Mouse (Mus musculus): Measurements from ENCODE around the gene Fnbp1l. TPM values are rescaled to one million over a fixed set of nuclear protein-coding genes. Genes with fewer than 3 reads are reported as not detected.

The Fnbp1l gene
- total and polyA plus RNA-seq, 3 experiments, result 7.6 to 17.4 (median 17.2) TPM

DNA sequence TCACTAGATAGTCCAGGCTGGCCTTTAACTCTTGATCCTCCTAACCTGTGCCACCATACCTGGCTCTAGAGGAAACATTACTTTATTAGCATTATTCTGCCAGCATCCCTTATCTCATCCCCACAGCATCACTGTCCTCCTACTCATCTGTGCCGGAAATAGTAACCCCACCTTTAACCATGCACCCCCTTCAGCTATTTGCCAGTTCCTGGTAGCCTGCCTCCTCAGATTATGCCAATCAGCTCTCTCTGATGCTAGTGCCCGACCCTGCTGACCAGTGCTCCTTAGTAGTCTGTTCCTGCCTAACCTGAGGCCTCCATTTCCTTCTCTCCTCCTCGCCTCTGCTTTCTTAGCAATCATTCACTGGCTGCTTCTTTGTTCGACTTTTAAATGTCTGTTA lies 72.0 kb downstream of the Fnbp1l start:
- Histone ChIP-seq H3K4me1 (ENCODE audit: control insufficient read depth, insufficient read depth, low read length) (no peaks in the 10 kb centered on the region), H3K79me2 (replicated peaks; ENCODE audit: control insufficient read depth, insufficient read depth, low read length) (no peaks in the 10 kb centered on the region), H3K9ac (ENCODE audit: low read depth, low read length) (no peak overlapping the region), H3K27me3 (ENCODE audit: control insufficient read depth, insufficient read depth, low read length) (no peaks in the 10 kb centered on the region), H3K4me3 (no peak overlapping the region), H3K36me3 (ENCODE audit: control insufficient read depth, insufficient read depth, low read length) (no peaks in the 10 kb centered on the region; the same call in 1 of the 2 replicates), H3K27ac (no peak overlapping the region)
- WGBS, result 68% methylated on average over 4 of the region's 4 CpGs
- no peak for DNase-seq
- TF ChIP-seq CTCF (IDR thresholded peaks at IDR 0.05) (no peak), POLR2A (IDR thresholded peaks at IDR 0.05; ENCODE audit: insufficient read depth, low read depth, low read length) (no peak), EP300 (IDR thresholded peaks at IDR 0.05; ENCODE audit: insufficient read depth, low read depth, low read length) (no peak)
- intact Hi-C loops (cut with DNase I), result loop anchor here (5.0 kb wide), 1 partner anchor 70 kb away; the partner anchor contains the start of gene Fnbp1l

DNA sequence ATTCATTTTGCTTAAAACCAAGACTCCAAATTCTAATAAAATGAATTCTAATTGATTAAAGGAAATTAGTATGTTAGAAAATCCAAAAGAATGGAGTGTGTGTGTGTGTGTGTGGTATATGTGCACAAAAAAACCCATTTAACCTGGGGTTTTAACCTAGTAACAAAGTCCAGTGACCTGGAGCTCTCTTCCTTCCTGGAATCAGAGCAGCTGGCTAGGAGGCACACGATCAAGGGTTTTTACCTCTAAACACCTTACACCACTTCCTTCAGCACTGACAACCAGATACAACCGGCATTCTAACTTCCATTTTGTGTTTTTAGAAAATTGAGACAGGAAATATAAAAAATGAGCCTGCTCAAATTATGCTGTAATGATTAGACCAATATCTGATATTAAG lies 74.2 kb downstream of the Fnbp1l start:
- no peak overlapping the region for H3K9ac ChIP-seq (ENCODE audit: low read depth, low read length)
- WGBS, result 59% methylated on average over 2 of the region's 2 CpGs
- intact Hi-C loops (cut with DNase I), result loop anchor here (5.0 kb wide), 1 partner anchor 72 kb away; the partner anchor contains the start of gene Fnbp1l
- no peaks in the 10 kb centered on the region for H3K79me2 ChIP-seq (replicated peaks; ENCODE audit: control insufficient read depth, insufficient read depth, low read length)
- H3K27me3 ChIP-seq (ENCODE audit: control insufficient read depth, insufficient read depth, low read length), result no peaks in the 10 kb centered on the region
- no peak overlapping the region for H3K4me3 ChIP-seq
- H3K27ac ChIP-seq, result no peak overlapping the region
- no peak for DNase-seq
- no peaks in the 10 kb centered on the region; the same call in 1 of the 2 replicates for H3K36me3 ChIP-seq (ENCODE audit: control insufficient read depth, insufficient read depth, low read length)
- no peaks in the 10 kb centered on the region for H3K4me1 ChIP-seq (ENCODE audit: control insufficient read depth, insufficient read depth, low read length)
- TF ChIP-seq POLR2A (IDR thresholded peaks at IDR 0.05; ENCODE audit: insufficient read depth, low read depth, low read length) (no peak), CTCF (IDR thresholded peaks at IDR 0.05) (no peak), EP300 (IDR thresholded peaks at IDR 0.05; ENCODE audit: insufficient read depth, low read depth, low read length) (no peak)

DNA sequence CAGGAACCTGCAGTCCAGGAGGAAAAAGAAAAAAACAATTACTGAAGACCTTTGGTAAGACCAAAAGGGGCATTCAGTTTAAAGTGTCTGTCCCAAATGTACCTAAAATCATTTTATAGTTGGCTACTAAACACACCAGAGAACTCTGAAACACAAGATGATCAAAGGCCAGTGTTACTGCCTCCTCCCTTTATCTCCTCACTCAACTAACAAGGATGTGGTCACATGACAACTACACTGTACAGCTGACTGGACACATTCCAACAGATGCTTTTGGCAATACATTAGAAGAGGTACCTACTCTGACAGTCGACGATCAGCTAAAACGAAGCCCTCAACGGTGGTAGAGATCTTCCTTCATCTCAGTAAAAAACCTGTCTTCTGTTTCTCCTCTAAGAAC lies 78.6 kb downstream of the Fnbp1l start:
- Histone ChIP-seq H3K4me1 (ENCODE audit: control insufficient read depth, insufficient read depth, low read length) (no peaks in the 10 kb centered on the region), H3K36me3 (ENCODE audit: control insufficient read depth, insufficient read depth, low read length) (no peaks in the 10 kb centered on the region), H3K27me3 (ENCODE audit: control insufficient read depth, insufficient read depth, low read length) (no peaks in the 10 kb centered on the region), H3K4me3 (no peak overlapping the region), H3K27ac (no peak overlapping the region), H3K9ac (ENCODE audit: low read depth, low read length) (no peak overlapping the region), H3K79me2 (replicated peaks; ENCODE audit: control insufficient read depth, insufficient read depth, low read length) (no peaks in the 10 kb centered on the region)
- intact Hi-C loops (cut with DNase I), result no loop called here
- TF ChIP-seq EP300 (IDR thresholded peaks at IDR 0.05; ENCODE audit: insufficient read depth, low read depth, low read length), result no peak
- no peak for TF ChIP-seq CTCF (IDR thresholded peaks at IDR 0.05)
- no peak for TF ChIP-seq POLR2A (IDR thresholded peaks at IDR 0.05; ENCODE audit: insufficient read depth, low read depth, low read length)
- 60% methylated on average over 4 of the region's 4 CpGs for WGBS
- no peak for DNase-seq

DNA sequence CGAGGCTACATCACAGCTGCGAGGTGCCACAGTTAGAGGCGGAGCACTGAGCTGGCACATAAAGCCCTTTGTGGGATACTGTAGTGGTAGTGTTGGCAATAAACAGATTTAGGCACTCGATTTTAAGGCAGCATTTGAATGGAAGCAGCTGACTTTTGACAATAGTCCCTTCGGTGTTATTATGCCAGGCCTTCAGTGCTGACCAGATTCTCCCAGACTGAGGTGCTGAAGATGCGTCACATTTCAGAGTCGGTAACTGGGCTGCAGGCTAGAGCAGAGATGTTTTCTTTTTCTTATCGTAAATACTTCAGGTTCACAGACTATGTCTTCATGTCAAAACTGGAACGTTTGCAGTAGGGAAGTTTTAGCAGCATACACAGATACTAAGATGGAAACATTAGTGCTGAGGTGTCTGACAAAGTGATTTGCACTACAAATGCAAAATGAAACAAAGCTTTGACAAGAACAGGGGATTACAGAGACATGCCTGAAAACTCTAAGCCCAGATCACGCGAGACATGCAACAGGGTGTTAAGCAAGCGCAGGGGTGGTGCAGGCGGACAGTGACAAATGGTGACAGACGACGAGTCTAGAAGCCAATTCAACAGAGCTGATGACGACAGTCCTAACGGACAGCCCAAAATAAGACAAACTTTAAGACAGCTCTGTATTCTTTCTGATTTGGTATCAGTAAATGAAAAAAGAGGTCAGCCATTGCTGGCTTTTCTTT lies 79.4 kb downstream of the Fnbp1l start:
- H3K27ac ChIP-seq, result no peak overlapping the region
- H3K9ac ChIP-seq (ENCODE audit: low read depth, low read length), result no peak overlapping the region
- H3K79me2 ChIP-seq (replicated peaks; ENCODE audit: control insufficient read depth, insufficient read depth, low read length), result no peaks in the 10 kb centered on the region
- intact Hi-C loops (cut with DNase I), result no loop called here
- WGBS, result 87% methylated on average over 17 of the region's 17 CpGs
- H3K4me1 ChIP-seq (ENCODE audit: control insufficient read depth, insufficient read depth, low read length), result no peaks in the 10 kb centered on the region
- no peaks in the 10 kb centered on the region for H3K36me3 ChIP-seq (ENCODE audit: control insufficient read depth, insufficient read depth, low read length)
- H3K27me3 ChIP-seq (ENCODE audit: control insufficient read depth, insufficient read depth, low read length), result no peaks in the 10 kb centered on the region
- TF ChIP-seq CTCF (IDR thresholded peaks at IDR 0.05) (no peak), POLR2A (IDR thresholded peaks at IDR 0.05; ENCODE audit: insufficient read depth, low read depth, low read length) (no peak), EP300 (IDR thresholded peaks at IDR 0.05; ENCODE audit: insufficient read depth, low read depth, low read length) (no peak)
- no peak overlapping the region for H3K4me3 ChIP-seq
- no peak for DNase-seq

DNA sequence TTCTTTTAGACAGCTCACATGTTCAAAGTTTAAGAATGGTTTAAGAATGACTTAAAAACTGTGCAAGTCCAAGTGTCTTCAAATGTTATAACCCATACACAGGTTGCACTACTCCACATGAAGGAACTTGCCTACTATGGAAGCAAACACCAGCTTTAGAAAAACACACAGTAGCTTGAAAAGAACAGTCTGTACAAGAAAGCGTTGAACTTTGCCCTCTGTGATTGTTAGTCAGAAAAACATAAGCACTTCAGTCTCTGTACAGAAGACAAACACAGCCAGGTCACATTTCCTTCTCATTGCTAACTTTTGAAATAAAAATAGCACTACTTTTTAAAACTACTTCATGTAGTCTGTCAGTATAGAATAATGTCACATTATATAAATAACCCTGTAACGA lies 80.7 kb downstream of the Fnbp1l start:
- TF ChIP-seq CTCF (IDR thresholded peaks at IDR 0.05) (no peak), EP300 (IDR thresholded peaks at IDR 0.05; ENCODE audit: insufficient read depth, low read depth, low read length) (no peak), POLR2A (IDR thresholded peaks at IDR 0.05; ENCODE audit: insufficient read depth, low read depth, low read length) (no peak)
- Histone ChIP-seq H3K9ac (ENCODE audit: low read depth, low read length) (no peak overlapping the region), H3K27me3 (ENCODE audit: control insufficient read depth, insufficient read depth, low read length) (no peaks in the 10 kb centered on the region), H3K27ac (no peak overlapping the region), H3K4me1 (ENCODE audit: control insufficient read depth, insufficient read depth, low read length) (no peaks in the 10 kb centered on the region), H3K36me3 (ENCODE audit: control insufficient read depth, insufficient read depth, low read length) (no peaks in the 10 kb centered on the region), H3K4me3 (no peak overlapping the region), H3K79me2 (replicated peaks; ENCODE audit: control insufficient read depth, insufficient read depth, low read length) (no peaks in the 10 kb centered on the region)
- DNase-seq, result no peak
- intact Hi-C loops (cut with DNase I), result no loop called here
- 84% methylated on average over 2 of the region's 2 CpGs for WGBS

DNA sequence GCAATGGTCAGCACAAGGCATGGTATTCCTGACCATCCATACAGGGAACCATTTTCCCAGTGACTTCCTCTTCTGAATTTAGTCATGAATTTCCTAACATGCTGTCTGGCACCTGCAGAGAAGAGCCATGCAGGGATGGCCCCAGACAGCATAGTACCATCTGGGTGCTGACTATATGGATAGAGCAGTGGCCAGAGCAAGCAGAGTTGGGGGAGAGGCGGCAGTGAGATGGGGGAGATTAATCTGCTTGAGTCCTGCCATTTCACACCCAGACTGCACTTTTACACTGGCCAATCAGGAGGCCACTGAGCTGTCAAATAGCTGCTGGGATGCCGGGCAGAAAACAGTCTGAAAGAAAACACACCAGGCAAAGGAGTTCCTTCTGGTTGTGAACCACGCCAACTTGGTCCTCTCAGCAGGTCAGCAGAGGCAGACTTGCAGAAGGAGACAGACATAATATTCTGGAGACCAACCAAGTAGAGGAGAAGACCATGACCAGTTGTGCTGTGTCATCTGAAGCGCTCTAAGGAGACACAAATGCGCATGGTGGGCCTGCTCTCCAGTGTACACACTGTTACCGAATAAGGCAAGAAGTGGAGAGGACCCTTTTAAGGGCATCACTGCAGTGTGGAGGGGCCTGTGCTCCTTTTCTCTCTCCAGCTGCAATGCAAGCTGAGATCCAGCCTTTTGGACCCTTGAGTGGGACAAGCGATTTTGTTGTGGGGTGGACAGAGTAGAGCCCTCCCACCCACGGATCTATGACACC lies 83.4 kb downstream of the Fnbp1l start:
- DNase-seq, result no peak
- Histone ChIP-seq H3K4me1 (ENCODE audit: control insufficient read depth, insufficient read depth, low read length) (no peaks in the 10 kb centered on the region), H3K79me2 (replicated peaks; ENCODE audit: control insufficient read depth, insufficient read depth, low read length) (no peaks in the 10 kb centered on the region), H3K9ac (ENCODE audit: low read depth, low read length) (no peak overlapping the region), H3K4me3 (no peak overlapping the region), H3K27me3 (ENCODE audit: control insufficient read depth, insufficient read depth, low read length) (no peaks in the 10 kb centered on the region), H3K27ac (no peak overlapping the region), H3K36me3 (ENCODE audit: control insufficient read depth, insufficient read depth, low read length) (no peaks in the 10 kb centered on the region)
- intact Hi-C loops (cut with DNase I), result no loop called here
- TF ChIP-seq CTCF (IDR thresholded peaks at IDR 0.05) (no peak), POLR2A (IDR thresholded peaks at IDR 0.05; ENCODE audit: insufficient read depth, low read depth, low read length) (no peak), EP300 (IDR thresholded peaks at IDR 0.05; ENCODE audit: insufficient read depth, low read depth, low read length) (no peak)
- 87% methylated on average over 8 of the region's 8 CpGs for WGBS
